Mouse (Mus musculus) forebrain, embryonic 16.5 days (tissue): ENCODE results near the gene Npdc1. TPM values are rescaled to one million over a fixed set of nuclear protein-coding genes. Genes with fewer than 3 reads are reported as not detected.

ENCODE experiments used
- ATAC-seq: fragments of 200-750 bp; cut with Nextera tagmentation; 2 replicates; pipeline ENCODE4 v1.8.0; 2017; ENCODE audit warnings: mild to moderate bottlenecking, moderate library complexity
- H3K27ac ChIP-seq: fragments of 300-500 bp; sonication (generic); 2 replicates; pipeline ENCODE4 v1.5.1; 2014; ENCODE audit warnings: low read length, control low read depth
- H3K27me3 ChIP-seq: fragments of 300-500 bp; sonication (generic); replicated peaks from 2 replicates; pipeline ENCODE4 v1.6.1; 2014; ENCODE audit warnings: low read length; ENCODE audit not compliant: control insufficient read depth, insufficient read depth
- H3K36me3 ChIP-seq: fragments of 300-500 bp; sonication (generic); 2 replicates; pipeline ENCODE4 v1.6.1; 2014; ENCODE audit not compliant: control insufficient read depth, insufficient read depth
- H3K4me1 ChIP-seq: fragments of 300-500 bp; sonication (generic); replicated peaks from 2 replicates; pipeline ENCODE4 v1.6.1; 2014; ENCODE audit warnings: low read length; ENCODE audit not compliant: control insufficient read depth, insufficient read depth
- H3K4me2 ChIP-seq: fragments of 300-500 bp; sonication (generic); 2 replicates; pipeline ENCODE4 v1.6.1; 2014; ENCODE audit warnings: mild to moderate bottlenecking, low read length, control low read depth
- H3K4me3 ChIP-seq: fragments of 300-500 bp; sonication (generic); replicated peaks from 2 replicates; pipeline ENCODE4 v1.5.1; 2014; ENCODE audit warnings: mild to moderate bottlenecking, low read length, control low read depth
- H3K9ac ChIP-seq: fragments of 300-500 bp; sonication (generic); replicated peaks from 2 replicates; pipeline ENCODE4 v1.6.1; 2014; ENCODE audit warnings: low read depth, low read length, control low read depth
- H3K9me3 ChIP-seq: fragments of 300-500 bp; sonication (generic); 2 replicates; pipeline ENCODE4 v1.6.1; 2016; ENCODE audit warnings: low read length; ENCODE audit not compliant: control insufficient read depth
- WGBS: fragments of 180-500 bp; shearing (Covaris S2); extraction: QIAGEN DNeasy Blood & Tissue Kit; methylation state at CpG from one replicate; pipeline ENCODE4 v1.1.7; 2014; 5-methylcytosine and 5-hydroxymethylcytosine counted together
- microRNA-seq: library from miRNA; unstranded; fragments of <30 nt; microRNA quantifications from one replicate; pipeline ENCODE4, GENCODE M21; 2017
- polyA plus RNA-seq: library from polyadenylated mRNA; unstranded; fragments of >200 nt; fragmentation: Nextera tagmentation; extraction: Ambion mirVana; gene quantifications from 2 replicates; pipeline ENCODE4 v1.2.1, GENCODE M21; 2015

Npdc1 gene
- polyA plus RNA-seq, 1 experiment from 2014 or later: 515 TPM

GRCm38 (mm10) chr2:25458911-25459310 is 59.8 kb downstream of the Npdc1 start:
- no peak for ATAC-seq
- Histone ChIP-seq H3K9ac (no peak overlapping the region), H3K9me3 (no peaks in the 10 kb centered on the region), H3K4me1 (peaks cover 20% of the 10 kb centered on the region), H3K27ac (no peak overlapping the region), H3K36me3 (peaks cover 4% of the 10 kb centered on the region; the same call in 1 of the 2 replicates), H3K4me2 (no peak overlapping the region), H3K27me3 (no peaks in the 10 kb centered on the region), H3K4me3 (no peak overlapping the region)
- 77% methylated on average over 5 of the region's 5 CpGs for WGBS

Small RNAs within 50 kb of the gene (microRNA-seq; reads per million reads assigned to microRNA genes)
- gene Mir3087: not detected

Other genes starting within 250 kb of the Npdc1 start
- 15.8 and 22.0 TPM in 2 replicates for gene Nrarp, start 218.6 kb upstream of the Npdc1 start, polyA plus RNA-seq
- gene Tor4a, start 202.5 kb upstream of the Npdc1 start, polyA plus RNA-seq: 0.85 and 1.6 TPM in 2 replicates
- 91.7 and 101 TPM in 2 replicates for gene Nelfb, start 187.9 kb upstream of the Npdc1 start, polyA plus RNA-seq
- not detected in 2 replicates for gene Stpg3, start 184.7 kb upstream of the Npdc1 start, polyA plus RNA-seq
- not detected in 2 replicates for gene Fam166a, start 180.6 kb upstream of the Npdc1 start, polyA plus RNA-seq
- 394 TPM in 2 replicates for gene Tubb4b, start 174.6 kb upstream of the Npdc1 start, polyA plus RNA-seq
- not detected in 2 replicates for gene Slc34a3, start 165.0 kb upstream of the Npdc1 start, polyA plus RNA-seq
- not detected in 2 replicates for gene Rnf224, start 162.6 kb upstream of the Npdc1 start, polyA plus RNA-seq
- 91.6 and 106 TPM in 2 replicates for gene Rnf208, start 157.1 kb upstream of the Npdc1 start, polyA plus RNA-seq
- 0.33 TPM in 1 of 2 replicates, not detected in the other for gene Cysrt1, start 156.9 kb upstream of the Npdc1 start, polyA plus RNA-seq
- 5.8 and 9.0 TPM in 2 replicates for gene AL732309.1, start 152.5 kb upstream of the Npdc1 start, polyA plus RNA-seq
- gene Tmem203, start 143.9 kb upstream of the Npdc1 start, polyA plus RNA-seq: 16.0 and 16.2 TPM in 2 replicates
- 14.8 and 16.4 TPM in 2 replicates for gene Tprn, start 136.7 kb upstream of the Npdc1 start, polyA plus RNA-seq
- 199 and 204 TPM in 2 replicates for gene Ssna1, start 126.9 kb upstream of the Npdc1 start, polyA plus RNA-seq
- gene Anapc2, start 126.9 kb upstream of the Npdc1 start, polyA plus RNA-seq: 150 and 159 TPM in 2 replicates
- not detected in 2 replicates for gene Tmem210, start 111.2 kb upstream of the Npdc1 start, polyA plus RNA-seq
- 0.21 TPM in 1 of 2 replicates, not detected in the other for gene Lrrc26, start 109.4 kb upstream of the Npdc1 start, polyA plus RNA-seq
- 19.0 and 29.4 TPM in 2 replicates for gene Grin1, start 80.2 kb upstream of the Npdc1 start, polyA plus RNA-seq
- 50.6 and 54.6 TPM in 2 replicates for gene Man1b1, start 67.0 kb upstream of the Npdc1 start, polyA plus RNA-seq
- 21.5 and 26.9 TPM in 2 replicates for gene Dpp7, start 43.0 kb upstream of the Npdc1 start, polyA plus RNA-seq
- 3.3 and 7.5 TPM in 2 replicates for gene Uap1l1, start 33.7 kb upstream of the Npdc1 start, polyA plus RNA-seq
- 23.8 and 29.9 TPM in 2 replicates for gene Sapcd2, start 27.0 kb upstream of the Npdc1 start, polyA plus RNA-seq
- gene Entpd2, start 3.5 kb upstream of the Npdc1 start, polyA plus RNA-seq: 5.2 and 6.2 TPM in 2 replicates
- 0.31 TPM in 1 of 2 replicates, not detected in the other for gene Fut7, start 23.9 kb downstream of the Npdc1 start, polyA plus RNA-seq
- 12.2 and 14.9 TPM in 2 replicates for gene Abca2, start 29.4 kb downstream of the Npdc1 start, polyA plus RNA-seq
- 2.4 and 4.6 TPM in 2 replicates for gene Clic3, start 57.5 kb downstream of the Npdc1 start, polyA plus RNA-seq
- 89.2 and 108 TPM in 2 replicates for gene Paxx, start 61.7 kb downstream of the Npdc1 start, polyA plus RNA-seq
- 212 and 217 TPM in 2 replicates for gene Ptgds, start 70.7 kb downstream of the Npdc1 start, polyA plus RNA-seq
- gene Lcn12, start 94.6 kb downstream of the Npdc1 start, polyA plus RNA-seq: not detected in 2 replicates
- 133 and 156 TPM in 2 replicates for gene Fbxw5, start 101.4 kb downstream of the Npdc1 start, polyA plus RNA-seq
- gene C8g, start 102.4 kb downstream of the Npdc1 start, polyA plus RNA-seq: 4.4 and 4.5 TPM in 2 replicates
- 26.8 and 29.5 TPM in 2 replicates for gene Traf2, start 147.6 kb downstream of the Npdc1 start, polyA plus RNA-seq
- gene Edf1, start 158.5 kb downstream of the Npdc1 start, polyA plus RNA-seq: 327 and 359 TPM in 2 replicates
- gene Mamdc4, start 175.5 kb downstream of the Npdc1 start, polyA plus RNA-seq: 1.0 and 2.8 TPM in 2 replicates
- 141 and 145 TPM in 2 replicates for gene Phpt1, start 175.9 kb downstream of the Npdc1 start, polyA plus RNA-seq
- gene Ajm1, start 182.4 kb downstream of the Npdc1 start, polyA plus RNA-seq: 5.8 and 7.7 TPM in 2 replicates
- 67.5 and 73.6 TPM in 2 replicates for gene Rabl6, start 209.2 kb downstream of the Npdc1 start, polyA plus RNA-seq
- 0.17 and 0.24 TPM in 2 replicates for gene Ccdc183, start 218.3 kb downstream of the Npdc1 start, polyA plus RNA-seq
- gene Tmem141, start 222.7 kb downstream of the Npdc1 start, polyA plus RNA-seq: 20.6 and 28.9 TPM in 2 replicates
- gene Fcna, start 228.7 kb downstream of the Npdc1 start, polyA plus RNA-seq: 2.3 and 4.1 TPM in 2 replicates